Mouse (Mus musculus) kidney, embryonic 15.5 days (tissue): ENCODE results near the gene 3110040N11Rik. TPM values are rescaled to one million over a fixed set of nuclear protein-coding genes. Genes with fewer than 3 reads are reported as not detected.
A peak's percentile ranks its signal among the peaks of the same experiment; 100 is the strongest.

Experiments used
- ATAC-seq: fragments of 200-750 bp; cut with Nextera tagmentation; replicated peaks from 2 replicates; pipeline ENCODE4 v1.8.0; 2017; ENCODE audit warnings: moderate TSS enrichment; ENCODE audit not compliant: low FRiP score
- H3K27ac ChIP-seq: fragments of 300-500 bp; sonication (generic); 2 replicates; pipeline ENCODE4 v1.5.1; 2015; ENCODE audit warnings: mild to moderate bottlenecking, inconsistent platforms
- H3K27me3 ChIP-seq: fragments of 300-500 bp; sonication (generic); 2 replicates; pipeline ENCODE4 v1.6.1; 2015; ENCODE audit warnings: inconsistent platforms
- H3K36me3 ChIP-seq: fragments of 300-500 bp; sonication (generic); 2 replicates; pipeline ENCODE4 v1.6.1; 2015; ENCODE audit warnings: inconsistent platforms
- H3K4me1 ChIP-seq: fragments of 300-500 bp; sonication (generic); 2 replicates; pipeline ENCODE4 v1.6.1; 2015; ENCODE audit warnings: inconsistent platforms
- H3K4me2 ChIP-seq: fragments of 300-500 bp; sonication (generic); 2 replicates; pipeline ENCODE4 v1.6.1; 2015; ENCODE audit warnings: moderate library complexity, mild to moderate bottlenecking, inconsistent platforms
- H3K4me3 ChIP-seq: fragments of 300-500 bp; sonication (generic); replicated peaks from 2 replicates; pipeline ENCODE4 v1.5.1; 2015; ENCODE audit warnings: mild to moderate bottlenecking, inconsistent platforms
- H3K9ac ChIP-seq: fragments of 300-500 bp; sonication (generic); 2 replicates; pipeline ENCODE4 v1.6.1; 2015; ENCODE audit warnings: mild to moderate bottlenecking, inconsistent platforms
- H3K9me3 ChIP-seq: fragments of 300-500 bp; sonication (generic); replicated peaks from 2 replicates; pipeline ENCODE4 v1.6.1; 2016; ENCODE audit warnings: inconsistent platforms
- WGBS: fragments of 180-500 bp; shearing (Covaris S2); methylation state at CpG from one replicate; pipeline ENCODE4 v1.1.7; 2015; ENCODE audit warnings: mixed read lengths; 5-methylcytosine and 5-hydroxymethylcytosine counted together
- polyA plus RNA-seq: library from polyadenylated mRNA; unstranded; fragments of >200 nt; fragmentation: Nextera tagmentation; extraction: Ambion mirVana; gene quantifications from 2 replicates; pipeline ENCODE4 v1.2.1, GENCODE M21; 2015

Gene 3110040N11Rik
- polyA plus RNA-seq, 1 experiment from 2014 or later = 52.6 TPM

GRCm38 (mm10) chr7:81777667-81778218, 11.5 kb downstream of the 3110040N11Rik start:
- WGBS = 76% methylated on average over 10 of the region's 10 CpGs
- no peak for ATAC-seq
- 0 out of 2 replicates have a peak, but pooled peaks cover 6% of the 10 kb centered on the region for H3K9me3 ChIP-seq
- no peak overlapping the region for H3K4me2 ChIP-seq
- H3K4me1 ChIP-seq = no peaks in the 10 kb centered on the region
- no peak overlapping the region for H3K27ac ChIP-seq
- no peak overlapping the region for H3K9ac ChIP-seq
- H3K36me3 ChIP-seq = peaks cover 33% of the 10 kb centered on the region
- H3K4me3 ChIP-seq = no peak overlapping the region
- no peaks in the 10 kb centered on the region for H3K27me3 ChIP-seq

DNA sequence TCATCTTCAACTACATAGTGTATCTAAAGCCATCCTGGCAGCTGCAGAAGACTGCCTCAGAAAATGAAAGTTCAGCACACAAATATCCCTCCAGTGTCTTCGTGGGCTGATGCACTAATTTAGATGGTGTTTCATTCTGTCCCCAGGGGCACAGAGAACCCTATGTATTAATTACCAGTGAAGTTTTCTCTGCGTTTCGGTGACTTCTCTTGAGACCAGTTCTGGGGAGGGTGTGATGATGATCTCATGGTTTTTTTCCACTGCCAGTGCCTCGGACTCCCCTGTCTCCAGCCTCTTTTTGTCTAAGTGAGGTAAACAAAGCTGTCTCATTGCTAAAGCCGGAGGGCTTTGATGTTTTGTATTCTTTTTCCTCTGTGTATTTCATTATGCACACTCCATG, 14.0 kb downstream of the 3110040N11Rik start:
- Histone ChIP-seq H3K4me2 (no peak overlapping the region), H3K9ac (no peak overlapping the region), H3K27ac (no peak overlapping the region), H3K4me1 (no peaks in the 10 kb centered on the region), H3K9me3 (0 out of 2 replicates have a peak, but pooled peaks cover under 1% of the 10 kb centered on the region), H3K36me3 (peaks cover 13% of the 10 kb centered on the region), H3K27me3 (no peaks in the 10 kb centered on the region), H3K4me3 (no peak overlapping the region)
- WGBS = 81% methylated on average over 5 of the region's 5 CpGs
- no peak for ATAC-seq

DNA sequence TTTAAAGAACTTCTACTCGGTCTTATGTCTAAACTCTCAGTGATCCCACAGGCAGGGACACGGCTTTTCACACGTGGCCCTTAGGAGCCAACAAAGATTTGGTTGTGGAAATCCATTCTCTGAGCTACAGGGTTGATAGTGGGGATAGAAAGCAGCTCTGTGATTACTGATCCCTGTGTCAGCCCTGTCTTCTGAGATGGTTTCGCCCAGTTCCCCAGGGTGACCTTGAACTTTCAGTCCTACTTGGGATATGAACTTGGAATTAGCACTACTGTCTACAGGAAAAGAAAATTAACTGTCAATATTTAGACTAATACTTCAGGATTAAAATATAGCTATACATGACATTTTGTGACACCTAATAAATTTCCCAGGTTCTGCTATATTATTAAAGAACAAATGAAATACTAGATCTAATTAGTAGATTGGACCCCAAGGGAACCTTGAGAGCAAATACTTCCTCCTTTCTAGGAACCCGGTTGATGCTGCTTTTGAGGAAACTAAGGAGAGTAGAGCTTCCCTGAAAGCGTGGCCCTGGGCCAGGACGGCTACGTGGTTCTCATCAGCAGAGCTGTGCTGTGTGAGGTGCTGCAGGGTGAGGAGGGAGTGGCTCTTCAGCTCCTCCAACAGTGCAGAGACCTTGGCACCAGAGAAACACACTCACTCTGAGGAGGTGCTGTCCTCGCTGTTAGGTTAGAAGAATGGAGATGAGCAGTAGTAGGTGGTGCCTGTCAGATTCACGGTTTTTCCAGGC, 16.3 kb downstream of the 3110040N11Rik start:
- 78% methylated on average over 10 of the region's 10 CpGs for whole genome bisulfite sequencing
- H3K4me1 ChIP-seq = no peaks in the 10 kb centered on the region
- H3K36me3 ChIP-seq = no peaks in the 10 kb centered on the region; the same call in 1 of the 2 replicates
- no peak for ATAC-seq
- H3K4me2 ChIP-seq = no peak overlapping the region
- no peaks in the 10 kb centered on the region for H3K9me3 ChIP-seq
- no peak overlapping the region for H3K4me3 ChIP-seq
- H3K9ac ChIP-seq = no peak overlapping the region
- no peaks in the 10 kb centered on the region for H3K27me3 ChIP-seq
- no peak overlapping the region for H3K27ac ChIP-seq

DNA sequence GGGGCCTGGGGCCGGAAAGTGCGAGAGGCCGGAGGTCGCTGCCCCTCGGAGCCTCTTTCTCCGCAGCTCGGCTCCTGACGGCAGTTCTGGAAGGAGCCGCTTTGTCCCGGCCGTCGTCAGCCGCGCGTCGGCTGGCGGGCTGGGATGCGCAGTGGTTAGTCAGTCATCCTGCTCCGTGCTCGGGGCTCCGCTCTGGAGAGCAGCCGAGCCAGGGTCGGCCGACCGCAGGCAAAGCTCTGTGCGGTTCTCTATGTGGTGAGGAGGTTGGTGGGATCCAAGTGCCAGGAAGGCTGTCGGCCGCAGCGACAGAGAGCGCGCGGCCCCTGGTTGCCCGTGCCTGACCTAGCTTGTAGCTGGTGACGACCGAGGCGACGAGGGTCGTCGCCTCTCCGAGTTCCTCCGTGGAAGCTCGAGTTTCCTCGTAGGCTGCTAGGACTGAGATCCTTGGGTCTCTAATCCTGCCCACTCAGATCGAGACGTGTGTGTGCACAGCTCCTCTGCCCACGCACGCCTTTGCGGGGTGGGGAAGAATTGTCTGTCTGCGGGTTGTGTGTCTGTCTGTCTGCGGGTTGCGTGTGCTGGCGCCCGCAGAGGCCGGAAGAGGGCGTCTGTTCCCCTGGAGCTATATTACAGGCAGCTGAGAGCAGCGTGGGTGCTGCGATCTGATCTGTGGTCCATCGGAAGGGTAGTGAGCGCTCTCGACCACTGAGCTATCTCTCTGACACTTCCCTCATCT, 26.0 kb downstream of the 3110040N11Rik start:
- Histone ChIP-seq H3K9ac (peak overlapping the region; percentile 92), H3K9me3 (no peaks in the 10 kb centered on the region), H3K4me2 (peak overlapping the region; percentile 93), H3K27ac (peak overlapping the region; percentile 92), H3K36me3 (no peaks in the 10 kb centered on the region), H3K27me3 (no peaks in the 10 kb centered on the region), H3K4me3 (peak overlapping the region; percentile 96), H3K4me1 (peaks cover 18% of the 10 kb centered on the region)
- 2% methylated on average over 60 of the region's 60 CpGs for WGBS
- ATAC-seq = peak; percentile 82

DNA sequence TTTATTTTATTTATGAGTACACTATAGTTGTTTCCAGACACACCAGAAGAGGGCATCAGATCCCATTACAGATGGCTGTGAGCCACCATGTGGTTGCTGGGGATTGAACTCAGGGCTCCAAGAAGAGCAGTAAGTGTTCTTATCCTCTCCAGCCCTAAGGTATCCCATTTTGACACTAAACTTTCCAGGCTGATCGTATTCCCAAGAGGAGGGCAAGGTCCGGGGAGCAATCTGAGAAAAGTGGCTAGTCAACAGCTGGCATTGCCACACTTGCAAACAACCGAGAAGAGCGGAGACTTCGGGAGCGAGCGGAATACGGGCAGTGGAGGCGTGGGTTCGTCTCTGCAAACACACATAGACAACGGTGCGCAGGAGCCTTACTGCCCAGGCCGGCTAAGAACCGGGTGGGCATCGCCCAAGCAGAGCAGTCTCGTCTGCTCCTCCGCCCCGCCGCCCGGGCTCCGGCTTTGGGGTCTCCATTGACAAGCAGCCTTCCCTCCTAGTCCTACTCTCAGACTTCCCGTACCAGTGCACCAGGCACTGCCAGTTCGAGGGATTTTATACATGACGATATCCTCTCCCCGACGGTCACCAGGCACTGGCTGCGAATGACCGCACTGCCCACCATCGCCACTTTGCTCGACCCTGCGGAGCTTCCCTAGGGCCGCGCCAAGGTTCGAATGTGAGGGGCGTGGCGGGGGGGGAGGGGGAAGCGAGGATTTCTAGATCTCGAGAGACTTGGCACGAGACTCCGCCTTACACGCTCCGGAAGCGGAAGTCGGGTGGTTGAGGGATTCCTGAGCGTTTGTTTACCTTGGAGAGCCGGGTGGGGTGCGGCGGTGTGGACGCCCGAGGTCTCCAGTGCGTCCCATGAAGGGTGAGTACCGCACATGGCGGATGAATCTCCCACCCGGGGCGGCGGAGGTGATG, 26.8 kb downstream of the 3110040N11Rik start, which contains the start of gene Ramac:
Gene Ramac (plus strand): TSS at position 746 of the 930 bp plus-strand sequence.
- Histone ChIP-seq H3K36me3 (no peaks in the 10 kb centered on the region), H3K27me3 (no peaks in the 10 kb centered on the region), H3K4me1 (peaks cover 18% of the 10 kb centered on the region), H3K9me3 (no peaks in the 10 kb centered on the region), H3K4me2 (peak within 1 kb of the TSS; percentile 93), H3K4me3 (peak within 1 kb of the TSS; percentile 96), H3K27ac (peak within 1 kb of the TSS; percentile 92), H3K9ac (peak within 1 kb of the TSS; percentile 92)
- peak; percentile 96 for ATAC-seq
- under 1% methylated on average over 56 of the region's 56 CpGs for WGBS

DNA sequence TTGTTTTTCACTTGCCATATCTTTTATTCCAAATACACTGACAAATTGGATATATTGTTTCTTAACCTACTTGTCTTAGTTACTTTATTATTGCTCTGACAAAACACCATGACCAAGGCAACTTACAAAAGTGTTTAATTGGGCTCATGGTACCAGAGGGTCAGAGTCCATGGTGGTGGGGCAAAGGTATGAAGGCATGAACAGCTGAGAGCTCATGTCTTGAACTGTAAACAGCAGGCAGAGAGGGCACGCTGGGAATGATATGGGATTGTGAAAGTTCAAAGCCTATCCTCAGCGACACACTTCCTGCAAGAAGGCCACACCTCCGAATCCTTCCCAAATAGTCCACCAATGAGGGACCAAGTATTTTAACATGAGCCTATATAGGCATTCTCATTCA, 41.3 kb downstream of the 3110040N11Rik start:
- Histone ChIP-seq H3K27ac (no peak overlapping the region), H3K27me3 (no peaks in the 10 kb centered on the region), H3K9ac (no peak overlapping the region), H3K36me3 (no peaks in the 10 kb centered on the region), H3K9me3 (no peaks in the 10 kb centered on the region), H3K4me3 (no peak overlapping the region), H3K4me1 (no peaks in the 10 kb centered on the region), H3K4me2 (no peak overlapping the region)
- 88% methylated on average over 3 of the region's 3 CpGs for WGBS
- no peak for ATAC-seq

- no peak overlapping the region for H3K4me3 ChIP-seq
- ATAC-seq = 0 out of 2 replicates have a peak, but pooled peaks have one; percentile 15
- WGBS = 70% methylated on average over 4 of the region's 4 CpGs
- no peaks in the 10 kb centered on the region for H3K9me3 ChIP-seq
- H3K4me1 ChIP-seq = no peaks in the 10 kb centered on the region
- no peaks in the 10 kb centered on the region for H3K27me3 ChIP-seq
- H3K4me2 ChIP-seq = no peak overlapping the region
- H3K36me3 ChIP-seq = no peaks in the 10 kb centered on the region
- no peak overlapping the region for H3K9ac ChIP-seq
- no peak overlapping the region for H3K27ac ChIP-seq
These were observed 45.1 kb downstream of the 3110040N11Rik start for GRCm38 (mm10) chr7:81744145-81744544.

GRCm38 (mm10) chr7:81740010-81740409, 49.3 kb downstream of the 3110040N11Rik start:
- 90% methylated on average over 7 of the region's 7 CpGs for WGBS

DNA sequence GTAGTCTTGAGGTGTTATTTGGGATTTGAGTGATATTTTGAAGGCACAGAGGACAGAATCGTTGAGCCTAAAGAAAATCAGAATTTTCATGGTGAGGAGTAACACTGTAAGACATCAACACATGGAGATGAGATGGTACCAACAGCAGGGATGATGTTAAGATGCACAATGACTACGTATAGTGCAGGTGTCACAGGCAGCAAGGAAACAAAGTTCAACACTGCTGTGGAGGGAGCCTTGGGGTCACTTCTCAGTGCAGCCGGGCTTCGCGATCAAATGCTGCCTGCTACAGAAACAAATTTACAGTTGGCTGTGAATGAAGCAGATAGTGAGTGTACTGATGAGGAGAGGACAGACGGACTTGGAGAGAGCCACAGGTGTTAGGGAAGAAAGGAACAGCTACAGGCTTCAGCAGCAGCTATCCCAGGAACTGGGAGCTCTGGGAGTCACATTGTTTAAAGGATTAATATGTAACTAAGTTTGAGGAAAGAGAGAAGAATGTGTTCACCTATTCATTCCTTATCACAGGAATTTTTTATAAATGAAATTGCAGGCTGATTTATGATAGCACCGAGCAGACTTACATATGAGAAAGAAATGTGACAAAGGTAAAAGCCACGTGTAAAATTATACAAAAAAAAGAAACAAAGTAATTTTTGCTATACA, 50.4 kb downstream of the 3110040N11Rik start:
- WGBS = 71% methylated on average over 8 of the region's 8 CpGs
- no peaks in the 10 kb centered on the region for H3K4me1 ChIP-seq
- no peaks in the 10 kb centered on the region for H3K9me3 ChIP-seq
- no peaks in the 10 kb centered on the region for H3K36me3 ChIP-seq
- no peak overlapping the region for H3K4me2 ChIP-seq
- no peak overlapping the region for H3K9ac ChIP-seq
- no peaks in the 10 kb centered on the region for H3K27me3 ChIP-seq
- no peak overlapping the region for H3K27ac ChIP-seq
- no peak for ATAC-seq
- H3K4me3 ChIP-seq = no peak overlapping the region

More at GRCm38 (mm10) chr7:81740010-81740409, 49.3 kb downstream of the 3110040N11Rik start:
- Histone ChIP-seq H3K4me2 (no peak overlapping the region), H3K27me3 (no peaks in the 10 kb centered on the region), H3K9ac (no peak overlapping the region), H3K4me3 (no peak overlapping the region), H3K36me3 (no peaks in the 10 kb centered on the region), H3K27ac (no peak overlapping the region), H3K9me3 (no peaks in the 10 kb centered on the region), H3K4me1 (no peaks in the 10 kb centered on the region)
- ATAC-seq = no peak

DNA sequence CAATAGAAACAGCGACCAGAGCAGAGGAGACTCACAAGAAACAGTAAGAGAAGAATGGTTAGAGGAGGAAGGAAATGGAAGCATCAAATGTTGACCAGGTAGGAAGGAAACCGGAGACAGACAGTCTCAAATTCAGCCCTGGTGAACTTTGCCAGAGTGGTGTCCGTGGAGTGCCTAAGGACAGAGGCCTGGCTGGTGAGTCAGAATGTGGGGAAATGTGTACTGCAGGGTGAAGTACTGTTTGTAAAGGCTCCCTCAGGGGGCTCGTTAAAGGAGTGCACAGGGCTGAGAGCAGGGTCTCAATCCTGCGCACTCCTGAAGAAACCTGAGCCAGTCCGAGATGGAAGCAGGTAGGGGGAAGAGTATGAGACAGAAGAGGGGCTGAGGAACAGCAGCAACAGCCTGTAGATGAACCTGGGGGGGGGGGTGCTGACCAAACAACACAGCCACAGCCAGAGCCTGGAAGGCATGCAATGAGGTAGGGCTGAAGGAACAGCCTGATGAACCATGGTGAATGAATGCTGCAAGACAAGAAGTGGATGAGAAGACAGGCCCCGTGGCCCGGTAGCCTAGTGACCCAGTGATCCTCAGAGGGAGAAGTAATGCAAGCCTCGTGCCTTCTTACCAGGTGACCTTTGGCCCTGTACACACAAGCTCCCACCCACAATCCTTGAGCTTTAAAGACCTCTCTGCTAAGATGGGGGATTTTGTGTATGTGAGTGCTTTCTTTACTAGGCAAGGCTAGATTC, 53.8 kb downstream of the 3110040N11Rik start:
- Histone ChIP-seq H3K9ac (no peak overlapping the region), H3K9me3 (no peaks in the 10 kb centered on the region), H3K4me2 (no peak overlapping the region), H3K27me3 (no peaks in the 10 kb centered on the region), H3K36me3 (no peaks in the 10 kb centered on the region), H3K4me3 (no peak overlapping the region), H3K4me1 (no peaks in the 10 kb centered on the region), H3K27ac (no peak overlapping the region)
- no peak for ATAC-seq
- 57% methylated on average over 9 of the region's 9 CpGs for WGBS
